Mouse (Mus musculus): Measurements from ENCODE around the gene Shisa8. TPM values are rescaled to one million over a fixed set of nuclear protein-coding genes. Genes with fewer than 3 reads are reported as not detected.

Shisa8 gene
- total RNA-seq (2023): not detected

GRCm38 (mm10) chr15:82212752-82213063 lies at the start of gene Shisa8:
TSS of gene Shisa8 (minus strand) at chr15:82212815.

GRCm38 (mm10) chr15:82252097-82252496 lies 39.5 kb upstream of the Shisa8 start, which contains the start of gene 1500009C09Rik:
TSS of gene 1500009C09Rik (plus strand) at chr15:82252397.

GRCm38 (mm10) chr15:82244115-82244804 lies 31.6 kb upstream of the Shisa8 start, which contains the start of gene Cenpm:
TSS of gene Cenpm (minus strand) at chr15:82244748.

GRCm38 (mm10) chr15:82223657-82224601 lies 11.3 kb upstream of the Shisa8 start, which contains the start of gene Tnfrsf13c:
TSS of gene Tnfrsf13c (minus strand) at chr15:82224369.

Other genes with a start within 250 kb of the Shisa8 start
- not detected for gene 1700029P11Rik, start 232.3 kb downstream of the Shisa8 start, total RNA-seq (2023)
- 35.7 TPM for gene Xrcc6, start 225.0 kb downstream of the Shisa8 start, total RNA-seq (2023)
- gene Desi1, start 179.0 kb downstream of the Shisa8 start, total RNA-seq (2023): 23.9 TPM
- 93.2 TPM for gene Snu13, start 165.2 kb downstream of the Shisa8 start, total RNA-seq (2023)
- not detected for gene 4930407I10Rik, start 153.7 kb downstream of the Shisa8 start, total RNA-seq (2023)
- gene Mei1, start 142.8 kb downstream of the Shisa8 start, total RNA-seq (2023): not detected
- gene Ccdc134, start 84.9 kb downstream of the Shisa8 start, total RNA-seq (2023): 36.7 TPM
- gene Srebf2, start 65.6 kb downstream of the Shisa8 start, total RNA-seq (2023): 211 TPM
- 9.7 TPM for gene Tnfrsf13c, start 11.6 kb upstream of the Shisa8 start, total RNA-seq (2023)
- not detected for gene Cenpm, start 31.9 kb upstream of the Shisa8 start, total RNA-seq (2023)
- not detected for gene 1500009C09Rik, start 39.6 kb upstream of the Shisa8 start, total RNA-seq (2023)
- gene Sept3, start 62.1 kb upstream of the Shisa8 start, total RNA-seq (2023): not detected
- gene Wbp2nl, start 86.1 kb upstream of the Shisa8 start, total RNA-seq (2023): not detected
- gene Naga, start 126.1 kb upstream of the Shisa8 start, total RNA-seq (2023): 56.1 TPM
- gene Pheta2, start 126.1 kb upstream of the Shisa8 start, total RNA-seq (2023): 0.27 TPM
- gene Smdt1, start 126.1 kb upstream of the Shisa8 start, total RNA-seq (2023): 91.4 TPM
- gene Ndufa6, start 141.5 kb upstream of the Shisa8 start, total RNA-seq (2023): 113 TPM
- 11.1 TPM for gene Cyp2d22, start 167.4 kb upstream of the Shisa8 start, total RNA-seq (2023)
- not detected for gene Cyp2d11, start 181.2 kb upstream of the Shisa8 start, total RNA-seq (2023)
- not detected for gene Cyp2d10, start 194.4 kb upstream of the Shisa8 start, total RNA-seq (2023)
- not detected for gene Cyp2d9, start 220.6 kb upstream of the Shisa8 start, total RNA-seq (2023)

All from CD4-positive naive resting alpha-beta T cell, adult 57 days (primary cell).